Mouse (Mus musculus) heart, adult 9 months (tissue): ENCODE measurements around the gene Cacna2d3.

Experiments
- DNase-seq, 2 experiments: peaks; one replicate each; pipeline ENCODE4 v3.0.0; 2022; ENCODE audit warnings: low spot score in 2 of 2

Gene Cacna2d3

DNA sequence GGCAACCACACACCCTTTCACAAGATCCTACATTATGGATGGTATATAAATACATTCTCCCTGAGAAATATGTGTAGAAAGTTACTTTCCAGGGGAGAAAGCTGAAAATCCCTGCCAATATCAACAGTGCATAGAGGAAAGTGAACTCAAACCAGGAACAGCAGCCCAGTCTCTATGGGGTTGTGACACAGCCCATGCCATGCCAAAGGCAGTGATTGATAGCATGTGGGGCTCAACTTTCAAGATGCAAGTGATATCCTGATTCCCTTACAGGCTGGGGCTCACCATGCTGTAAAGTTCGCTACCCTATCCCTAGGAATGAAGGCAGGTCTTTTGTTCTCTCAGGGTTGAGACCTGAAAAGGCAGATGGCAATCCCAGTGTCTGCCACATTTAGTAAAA lies 229.9 kb downstream of the Cacna2d3 start:
- DNase-seq, result no peak

DNA sequence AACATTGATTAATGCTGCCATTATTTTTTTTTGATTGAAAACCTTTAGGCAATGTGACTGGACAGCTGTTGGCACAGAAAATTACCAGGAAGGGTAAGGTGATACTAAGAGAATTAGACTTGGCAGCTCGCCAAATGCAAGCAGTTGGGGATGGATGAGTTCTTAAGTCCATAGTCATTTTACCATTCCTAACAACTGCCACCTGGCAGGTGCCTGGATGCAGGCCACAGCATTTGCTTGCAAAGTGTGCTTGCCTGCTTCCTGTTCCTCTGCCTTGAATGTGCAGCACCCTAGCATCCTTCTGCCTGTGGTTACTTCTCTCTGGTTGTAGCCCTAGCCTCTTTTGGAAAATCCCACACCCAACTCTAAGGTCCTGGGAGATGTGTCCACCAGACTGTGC lies 236.2 kb downstream of the Cacna2d3 start:
- DNase-seq, result no peak

DNA sequence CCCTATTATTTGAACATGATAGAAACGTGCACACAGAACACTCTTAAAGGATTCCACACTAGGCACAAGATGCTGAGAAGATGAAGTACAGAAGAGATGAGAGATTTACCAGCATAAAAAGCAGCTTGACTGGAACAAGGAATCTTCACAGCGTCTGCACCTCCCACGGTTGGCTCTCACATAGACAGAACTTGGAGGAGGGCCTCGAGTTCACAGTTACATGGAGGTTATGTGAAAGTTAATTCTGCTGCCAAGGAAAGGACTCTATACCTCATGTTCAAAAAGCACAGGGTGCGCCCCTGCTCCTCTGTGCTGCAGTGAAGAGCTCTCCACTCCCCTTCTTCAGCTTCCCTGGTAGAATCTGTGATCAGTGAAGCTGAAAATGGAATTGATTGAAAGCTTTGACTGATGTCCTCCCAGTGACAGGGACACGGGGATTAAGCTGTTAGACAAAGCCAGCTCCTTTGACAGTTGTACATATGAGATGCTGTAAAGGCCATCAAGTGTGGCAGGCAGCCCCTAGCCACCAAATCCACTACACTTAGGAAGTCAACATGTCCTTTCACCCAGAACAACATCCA lies 243.2 kb downstream of the Cacna2d3 start:
- DNase-seq, result no peak

DNA sequence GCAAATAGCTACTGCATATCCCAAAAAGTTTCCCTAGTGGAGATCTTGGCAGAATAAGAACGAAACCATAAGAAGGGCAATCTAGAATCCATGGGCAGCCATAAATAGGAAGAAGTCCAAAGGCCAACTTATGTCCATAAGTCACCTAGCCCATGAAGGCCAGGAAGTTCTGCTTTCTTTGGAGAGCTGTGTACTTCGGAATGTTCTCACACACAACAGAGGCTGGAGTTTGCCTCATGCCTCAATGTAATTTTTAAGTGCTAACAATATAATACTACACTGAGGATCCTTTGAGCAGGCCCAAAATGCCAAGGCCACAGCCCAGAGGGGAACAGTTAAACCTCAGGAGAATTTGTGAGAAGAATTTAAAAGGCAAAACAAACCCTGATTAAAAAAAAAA lies 257.4 kb downstream of the Cacna2d3 start:
- no peak for DNase-seq

DNA sequence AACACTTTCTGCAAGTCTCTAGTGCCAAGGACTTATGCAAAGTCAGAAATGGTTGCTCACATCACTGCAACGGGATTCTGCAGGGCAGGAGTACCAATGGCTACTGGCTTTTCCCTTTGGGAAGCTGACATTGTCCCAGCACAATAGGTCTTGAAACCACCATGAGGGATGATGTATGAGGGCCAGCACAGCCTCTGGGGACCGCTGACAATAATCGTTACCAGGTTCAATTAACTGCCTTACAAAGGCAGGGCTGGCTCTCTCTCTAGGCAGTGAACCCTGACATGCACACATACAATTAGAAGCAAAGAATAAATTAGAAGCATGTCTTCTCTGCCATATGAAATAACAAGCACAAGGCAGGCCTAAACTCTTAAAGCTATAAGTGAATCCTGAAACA lies 272.5 kb downstream of the Cacna2d3 start:
- no peak for DNase-seq

DNA sequence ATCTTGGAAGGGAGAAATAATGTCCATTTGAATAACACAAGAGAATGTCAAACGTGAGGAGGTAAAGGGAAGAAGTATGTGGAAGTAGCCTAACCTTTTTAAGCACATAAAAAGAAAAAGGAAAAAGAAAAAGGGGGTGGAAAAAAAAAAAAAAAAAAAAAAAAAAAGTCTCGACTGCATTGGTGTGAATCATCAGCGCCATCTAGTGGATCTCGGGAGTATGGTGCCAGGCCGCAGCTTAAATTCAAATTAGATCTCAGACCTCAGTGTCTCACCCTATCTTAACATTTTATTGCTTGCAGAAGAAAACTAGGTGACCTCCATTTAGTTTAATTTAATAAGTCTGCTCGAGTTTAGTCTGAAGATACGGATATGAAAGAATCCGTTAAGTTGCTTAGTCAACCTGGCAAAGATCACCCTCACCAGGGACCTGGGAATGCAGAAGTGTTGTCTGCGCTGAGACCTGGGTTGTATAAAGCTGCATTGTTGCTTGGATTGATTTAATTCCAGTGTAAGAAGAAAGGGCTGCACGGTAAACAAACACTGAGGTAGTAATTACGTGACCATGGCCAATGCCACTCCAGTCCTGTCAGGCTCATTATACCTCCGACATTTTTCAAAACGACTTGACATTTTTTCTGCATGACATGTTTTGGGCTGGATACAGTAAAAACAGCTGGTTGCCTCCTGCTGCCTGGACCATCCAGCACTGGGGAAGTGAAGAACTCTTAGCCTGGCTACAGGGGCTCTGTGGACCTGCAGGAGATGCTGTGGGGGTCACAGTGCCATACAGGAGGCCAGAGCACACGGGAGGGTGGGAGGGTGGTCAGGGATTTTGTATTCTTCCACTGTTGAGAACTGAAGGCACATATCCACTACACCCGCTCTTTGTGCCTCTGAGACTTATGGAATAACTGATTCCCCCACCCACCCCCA lies 278.3 kb downstream of the Cacna2d3 start:
- DNase-seq, result peak in 1 of 2 experiments; percentile 36

DNA sequence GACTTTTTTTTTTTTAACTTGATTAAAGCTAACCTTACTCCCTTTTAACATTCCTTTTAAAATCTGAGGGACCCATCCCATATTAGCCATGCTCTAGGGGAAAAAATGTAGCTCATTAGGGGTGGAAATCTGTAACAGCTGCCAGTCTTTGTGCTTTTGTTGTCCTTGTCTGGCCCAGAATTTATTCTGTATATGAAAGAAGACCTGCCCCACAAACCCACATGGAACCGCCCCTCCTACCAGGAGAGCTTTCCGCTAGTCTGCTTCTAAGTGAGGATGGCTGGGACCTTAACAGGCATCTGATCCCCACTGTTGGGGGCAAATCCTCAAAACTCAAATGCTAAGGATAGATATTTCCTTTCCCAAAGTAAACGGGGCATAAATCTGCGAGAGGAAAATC lies 279.2 kb downstream of the Cacna2d3 start:
- DNase-seq, result no peak

DNA sequence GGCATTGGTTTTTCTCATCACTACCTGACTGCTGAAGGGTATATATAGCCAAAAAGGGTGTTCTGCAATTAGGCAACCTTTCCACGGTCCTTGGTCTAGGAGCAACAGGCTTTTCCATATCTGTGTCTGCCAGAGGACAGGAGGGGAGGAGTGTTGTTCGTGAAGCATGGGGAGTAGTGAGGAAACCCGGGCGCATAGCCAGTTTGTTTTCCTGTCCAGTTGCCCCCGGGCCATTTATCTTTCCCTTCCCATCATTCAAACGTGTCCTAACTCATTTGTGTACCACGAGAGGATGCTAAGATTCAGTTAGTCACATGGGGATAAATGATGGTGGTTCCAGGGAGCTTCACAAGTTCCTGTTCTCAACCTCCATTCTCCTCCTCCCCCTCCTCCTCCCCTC lies 283.0 kb downstream of the Cacna2d3 start:
- DNase-seq, result no peak

DNA sequence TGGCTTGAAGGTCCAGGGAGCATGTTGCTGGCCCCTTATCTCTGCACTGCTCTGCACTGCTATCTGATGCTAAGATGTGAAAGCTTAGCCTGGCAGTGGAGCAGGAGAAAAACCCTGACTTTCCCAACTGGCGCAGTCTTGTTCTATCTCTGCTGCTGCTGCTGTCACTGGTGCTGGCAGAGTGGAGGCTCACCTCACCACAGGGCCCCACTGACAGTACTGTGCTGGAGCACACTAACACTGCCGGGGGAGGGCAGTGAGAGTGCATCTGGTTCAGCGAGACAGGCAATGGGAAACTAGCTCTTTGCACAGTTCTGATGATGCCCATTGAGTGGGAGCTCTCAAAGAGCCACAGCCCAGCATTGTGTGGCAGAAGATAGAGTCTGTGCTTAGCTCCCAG lies 283.4 kb downstream of the Cacna2d3 start:
- no peak for DNase-seq

DNA sequence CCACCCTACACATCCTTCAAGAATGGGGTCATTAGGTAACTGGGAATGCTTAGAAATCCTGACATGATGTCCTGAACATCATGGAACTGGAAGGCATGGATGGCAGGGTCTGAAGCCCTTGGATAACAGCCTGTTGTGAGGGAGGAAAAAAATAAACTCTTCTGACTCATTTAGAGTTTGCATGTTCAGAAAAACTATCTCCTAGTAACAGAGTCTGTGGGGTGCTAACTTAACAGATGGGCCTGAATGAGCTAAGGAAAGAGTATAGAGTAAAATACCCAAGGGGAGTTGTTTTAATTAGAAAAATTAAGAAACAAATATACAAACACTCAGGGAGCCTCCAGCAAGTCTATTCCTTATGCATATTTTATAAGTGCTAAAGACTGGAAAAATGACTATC lies 286.5 kb downstream of the Cacna2d3 start:
- DNase-seq, result no peak

DNA sequence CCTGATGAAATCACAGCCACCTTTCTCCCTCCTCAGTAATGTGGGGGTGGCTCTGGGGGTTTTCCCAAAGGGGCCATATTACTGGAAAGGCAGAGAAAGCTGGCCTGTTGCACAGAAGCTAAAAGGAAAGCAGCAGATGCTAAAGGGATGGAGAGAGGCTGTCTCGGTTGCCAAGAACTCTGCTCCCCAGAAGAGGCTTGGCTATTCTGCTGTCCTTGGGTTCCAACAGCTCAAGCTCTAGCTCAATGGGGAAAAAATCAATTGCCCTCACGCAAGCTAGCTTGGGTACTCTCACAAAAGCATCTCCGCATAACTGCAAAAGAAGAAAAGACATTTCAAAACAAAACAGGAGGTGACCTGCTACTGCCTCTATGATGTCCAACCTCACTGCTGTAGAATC lies 287.9 kb downstream of the Cacna2d3 start:
- DNase-seq, result no peak

DNA sequence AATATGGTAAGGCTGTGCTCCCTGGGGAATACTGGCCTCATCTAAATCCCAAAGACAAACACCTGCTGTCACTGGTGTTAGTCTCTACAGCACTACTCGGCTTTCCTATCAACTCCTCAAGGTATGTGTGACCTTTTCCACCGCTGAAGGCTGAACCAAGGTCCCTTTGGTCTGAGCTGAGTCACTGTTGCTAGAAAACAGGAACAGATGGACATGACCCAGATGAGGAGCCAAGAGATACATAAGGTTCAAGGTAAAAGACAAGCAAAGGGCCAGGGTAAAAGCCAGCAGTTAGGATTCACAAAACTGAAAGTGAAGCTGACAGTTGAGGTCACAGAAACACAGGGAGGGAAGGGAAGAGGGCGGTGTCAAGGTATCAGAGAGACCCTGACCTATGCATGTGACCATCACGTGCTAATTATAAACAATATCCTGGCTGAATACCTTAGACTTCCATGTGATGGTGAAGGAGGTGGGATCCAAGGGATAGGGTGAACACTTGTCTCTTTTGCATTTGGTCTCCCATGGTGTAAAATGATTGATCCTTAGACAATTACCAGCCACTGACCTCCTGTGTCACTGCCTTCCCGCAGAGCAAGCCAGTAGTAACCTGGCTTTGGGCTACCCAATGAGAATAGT lies 288.5 kb downstream of the Cacna2d3 start:
- no peak for DNase-seq

DNA sequence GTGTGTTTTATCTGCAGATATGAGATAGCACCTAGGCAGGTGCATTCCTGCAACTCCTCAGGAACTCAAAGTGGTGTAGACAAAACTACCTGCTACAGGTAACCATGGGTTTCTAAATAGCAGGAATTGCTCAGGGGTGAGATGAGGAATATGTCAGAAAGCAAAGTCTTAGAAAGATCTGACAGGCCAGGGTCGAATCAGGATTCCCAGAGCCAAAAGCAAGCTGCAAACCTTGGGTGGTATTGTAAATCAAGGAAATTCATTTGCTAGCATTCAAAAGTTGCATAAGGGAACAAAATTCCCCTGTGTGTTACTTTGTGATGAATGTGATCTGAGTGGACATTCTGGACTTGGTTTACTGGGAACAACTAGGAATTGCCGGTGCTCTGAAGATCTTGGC lies 291.9 kb downstream of the Cacna2d3 start:
- DNase-seq, result no peak

DNA sequence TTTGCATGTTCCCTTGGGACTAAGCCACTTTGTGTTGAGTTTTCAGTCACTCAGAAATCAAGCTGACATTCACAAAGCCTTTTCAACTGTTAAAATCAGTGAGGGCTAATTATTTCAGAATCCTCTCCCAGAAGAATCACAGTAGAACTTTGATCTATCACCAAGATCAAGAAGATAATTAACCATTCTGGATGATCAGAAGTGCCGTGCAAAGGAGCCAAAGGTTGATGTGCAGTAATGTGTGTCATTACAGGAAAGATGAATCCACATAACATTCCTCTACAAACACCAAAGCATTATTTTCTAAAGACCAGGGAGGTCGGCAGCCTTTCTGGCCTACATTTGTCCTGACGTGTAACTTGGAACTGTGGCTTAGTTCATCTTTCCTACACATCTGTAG lies 296.0 kb downstream of the Cacna2d3 start:
- DNase-seq, result no peak

DNA sequence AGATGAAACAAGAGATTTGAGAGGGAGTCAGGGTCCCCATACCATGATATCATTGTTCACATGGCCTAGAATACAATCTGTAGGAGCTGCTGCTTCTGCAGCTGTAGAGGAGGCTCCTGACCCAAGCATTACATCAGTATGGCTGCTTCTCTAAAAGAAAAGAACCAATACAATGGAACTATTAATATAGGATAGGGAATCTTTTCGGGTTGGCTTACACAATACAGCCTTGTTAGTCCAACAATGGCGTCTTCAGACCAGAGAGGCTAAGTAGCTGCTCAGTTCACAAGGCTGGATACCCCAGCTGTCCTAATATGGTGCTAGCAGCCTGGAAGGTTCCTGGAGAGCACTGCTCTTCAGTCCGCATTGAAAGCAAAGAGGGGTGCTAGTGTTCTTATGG lies 296.5 kb downstream of the Cacna2d3 start:
- no peak for DNase-seq

DNA sequence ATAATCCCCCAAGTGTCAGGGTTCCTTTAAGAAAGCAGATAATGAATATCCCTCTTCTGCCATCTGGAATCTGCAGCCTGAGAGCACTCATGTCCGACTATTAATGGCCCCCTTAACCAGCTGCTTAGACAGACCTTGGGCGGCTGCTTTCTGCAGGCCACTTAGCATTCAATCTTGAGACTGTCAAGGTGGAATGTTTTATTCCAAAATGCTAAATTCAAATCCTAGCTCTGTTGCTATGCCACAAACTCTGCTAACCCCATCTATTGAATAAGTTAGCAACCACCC lies 315.8 kb downstream of the Cacna2d3 start:
- no peak for DNase-seq

DNA sequence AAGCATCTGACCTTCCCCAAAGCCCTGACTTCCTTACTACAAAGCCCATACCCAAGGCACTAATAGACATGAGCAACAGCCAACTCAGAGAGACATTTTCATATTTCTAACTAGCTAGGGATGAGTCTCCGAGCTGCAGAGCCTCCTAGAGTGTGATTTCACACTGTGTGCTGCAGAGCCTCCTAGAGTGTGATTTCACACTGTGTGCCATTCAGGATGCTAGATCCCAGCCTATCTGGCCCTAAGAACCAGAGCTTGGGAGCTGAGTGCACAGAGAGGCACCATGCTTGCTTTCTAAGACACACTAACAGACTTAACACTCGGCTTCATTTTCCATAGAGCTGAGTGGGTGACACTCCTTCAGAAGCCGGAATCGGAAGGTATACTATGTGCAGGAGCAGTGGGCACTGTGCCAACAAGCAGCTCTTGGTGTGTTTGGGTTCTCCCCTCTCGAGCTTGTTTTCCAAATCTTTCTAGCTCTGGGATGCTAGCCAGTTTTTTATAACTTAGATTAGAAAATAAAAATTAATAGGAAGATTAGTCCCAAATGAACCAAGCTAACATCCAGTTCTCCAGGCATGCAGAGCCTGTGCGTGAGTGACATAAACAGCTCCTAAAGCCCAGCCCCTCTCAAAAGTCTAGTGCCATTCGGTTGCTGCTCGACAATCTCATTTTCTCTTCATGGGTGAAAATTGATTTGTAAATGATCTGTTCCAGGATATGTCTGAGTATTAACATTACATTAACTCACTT lies 316.4 kb downstream of the Cacna2d3 start:
- no peak for DNase-seq

DNA sequence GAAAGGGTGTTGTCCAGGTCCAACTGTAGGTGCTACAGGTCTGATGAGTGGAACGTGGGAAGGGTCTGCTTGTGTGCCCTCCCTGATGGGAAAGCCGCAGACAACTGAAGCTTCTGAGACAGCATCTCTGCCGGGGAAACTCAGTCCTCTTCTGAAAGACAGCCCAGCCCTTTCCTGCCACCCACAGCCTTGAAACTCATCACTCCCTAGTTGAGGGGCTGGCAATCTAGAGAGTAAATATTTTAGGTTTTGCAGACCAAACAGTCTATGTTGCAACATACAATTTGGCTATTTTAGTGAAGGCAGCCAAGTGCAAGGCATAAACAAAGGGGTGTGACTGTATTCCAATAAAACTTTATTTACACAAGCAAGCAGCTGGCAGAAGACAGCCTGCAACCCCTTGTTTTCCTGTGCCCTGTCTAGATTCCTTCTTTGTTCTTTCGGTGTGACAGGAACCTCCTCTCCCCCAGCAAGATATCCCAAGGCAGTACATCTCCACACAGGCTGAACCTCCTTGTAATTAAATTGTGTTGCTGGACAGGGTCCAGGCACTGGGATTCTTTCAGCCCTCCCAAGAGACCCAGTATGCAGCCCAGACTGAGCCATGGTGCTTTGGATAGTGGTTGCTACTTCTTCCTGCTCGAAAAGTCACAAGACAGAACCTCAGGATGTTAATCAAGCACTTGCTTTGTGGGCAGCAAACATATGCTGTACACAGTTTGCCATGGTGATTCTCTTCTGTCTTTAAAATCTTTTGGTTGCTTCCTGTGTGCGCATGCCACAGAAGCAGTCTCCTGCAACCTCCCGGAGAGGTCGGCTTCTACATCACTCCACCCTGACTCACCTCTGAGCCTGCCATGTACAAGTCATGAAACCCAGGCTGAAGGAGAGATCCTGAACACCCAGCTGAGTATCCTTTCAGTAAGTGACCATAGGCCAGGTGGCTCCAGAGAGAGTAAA lies 317.5 kb downstream of the Cacna2d3 start:
- DNase-seq, result no peak

DNA sequence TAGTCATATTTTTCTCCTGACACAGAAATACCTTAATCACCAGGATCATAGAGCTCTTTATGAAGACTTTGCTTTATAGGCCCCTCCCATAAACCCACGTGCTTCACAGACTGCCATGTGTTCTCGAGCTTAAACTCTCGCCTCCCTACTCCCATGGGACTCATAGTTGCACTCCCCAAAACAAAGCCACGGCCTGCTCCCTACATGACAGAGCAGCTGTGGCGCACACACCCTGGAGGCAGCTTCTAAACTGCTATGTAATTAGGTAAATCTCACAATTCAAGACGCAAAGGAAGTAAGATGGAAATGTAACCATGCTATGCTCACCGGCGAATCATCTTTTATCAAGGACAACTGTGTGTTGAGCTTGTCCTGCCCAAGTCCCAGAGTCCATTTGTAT lies 319.2 kb downstream of the Cacna2d3 start:
- DNase-seq, result no peak

DNA sequence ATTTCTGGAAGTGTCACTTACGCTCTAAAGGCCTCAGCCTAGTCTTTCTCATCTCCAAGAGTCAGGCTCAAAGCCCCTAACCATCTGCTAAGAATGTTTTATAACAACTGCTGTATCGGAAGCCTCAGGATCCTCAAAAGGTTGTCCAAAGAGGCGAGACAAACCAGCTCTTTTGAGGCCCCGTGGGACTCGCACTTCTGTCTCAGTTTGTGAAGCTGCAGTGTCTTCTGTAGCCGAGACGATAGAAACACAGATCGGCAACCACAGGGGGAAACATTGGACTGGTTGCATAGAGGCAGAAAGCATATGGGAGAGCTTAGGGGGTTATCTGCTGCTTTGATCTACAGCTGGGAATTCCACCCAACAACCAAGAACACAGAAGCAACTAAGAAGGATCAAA lies 327.9 kb downstream of the Cacna2d3 start:
- DNase-seq, result no peak

DNA sequence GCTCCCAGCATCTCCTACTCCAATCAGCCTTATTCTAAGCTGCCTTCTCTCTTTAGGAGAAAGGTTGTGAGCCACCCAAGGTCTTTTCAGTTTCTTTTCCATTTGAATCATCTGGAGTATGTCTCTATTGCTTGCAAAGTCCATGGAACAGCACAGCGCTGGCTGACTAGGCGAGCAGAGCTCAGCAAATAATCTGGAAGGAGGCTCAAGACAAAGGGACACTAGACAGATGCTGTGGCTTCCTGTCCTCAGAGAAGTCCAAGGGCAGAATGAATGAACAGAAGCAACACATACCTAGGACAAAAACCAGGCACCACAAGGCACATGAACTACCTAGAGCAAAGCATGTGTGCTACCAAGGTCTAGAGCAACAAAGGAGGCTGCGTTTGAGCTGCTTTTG lies 328.8 kb downstream of the Cacna2d3 start:
- no peak for DNase-seq
